Mouse (Mus musculus): ENCODE measurements around the gene Ptpn5. TPM values are rescaled to one million over a fixed set of nuclear protein-coding genes. Genes with fewer than 3 reads are reported as not detected.

Gene Ptpn5
- polyA plus RNA-seq, 1 experiment from 2014 or later, result 1.3 TPM

GRCm38 (mm10) chr7:47080868-47081267 lies 52.6 kb downstream of the Ptpn5 start:
- Histone ChIP-seq H3K9ac (ENCODE audit: low read length) (peak overlapping the region; percentile 57; the same call in 1 of the 2 replicates), H3K4me3 (replicated peaks; ENCODE audit: low read length) (no peak overlapping the region), H3K36me3 (ENCODE audit: control insufficient read depth, insufficient read depth, low read length) (no peaks in the 10 kb centered on the region), H3K4me1 (ENCODE audit: control insufficient read depth, insufficient read depth, low read length) (no peaks in the 10 kb centered on the region; the same call in 1 of the 2 replicates), H3K27ac (ENCODE audit: low read length) (no peak overlapping the region), H3K9me3 (replicated peaks; ENCODE audit: control insufficient read depth, low read length) (no peaks in the 10 kb centered on the region), H3K4me2 (ENCODE audit: low read depth, low read length) (peak overlapping the region; percentile 25; the same call in 1 of the 2 replicates), H3K27me3 (ENCODE audit: control insufficient read depth, insufficient read depth, low read length) (no peaks in the 10 kb centered on the region)
- 64% methylated on average over 3 of the region's 3 CpGs for WGBS
- no peak for ATAC-seq (ENCODE audit: insufficient read depth, low FRiP score)

GRCm38 (mm10) chr7:47077451-47077850 lies 56.0 kb downstream of the Ptpn5 start:
- ATAC-seq (ENCODE audit: insufficient read depth, low FRiP score), result no peak
- H3K27ac ChIP-seq (ENCODE audit: low read length), result no peak overlapping the region
- no peaks in the 10 kb centered on the region for H3K9me3 ChIP-seq (replicated peaks; ENCODE audit: control insufficient read depth, low read length)
- no peaks in the 10 kb centered on the region for H3K27me3 ChIP-seq (ENCODE audit: control insufficient read depth, insufficient read depth, low read length)
- no peak overlapping the region for H3K4me2 ChIP-seq (ENCODE audit: low read depth, low read length)
- H3K4me3 ChIP-seq (replicated peaks; ENCODE audit: low read length), result no peak overlapping the region
- 67% methylated on average over 8 of the region's 8 CpGs for WGBS
- no peak overlapping the region for H3K9ac ChIP-seq (ENCODE audit: low read length)
- H3K4me1 ChIP-seq (ENCODE audit: control insufficient read depth, insufficient read depth, low read length), result peaks cover 13% of the 10 kb centered on the region; the same call in 1 of the 2 replicates
- H3K36me3 ChIP-seq (ENCODE audit: control insufficient read depth, insufficient read depth, low read length), result no peaks in the 10 kb centered on the region

DNA sequence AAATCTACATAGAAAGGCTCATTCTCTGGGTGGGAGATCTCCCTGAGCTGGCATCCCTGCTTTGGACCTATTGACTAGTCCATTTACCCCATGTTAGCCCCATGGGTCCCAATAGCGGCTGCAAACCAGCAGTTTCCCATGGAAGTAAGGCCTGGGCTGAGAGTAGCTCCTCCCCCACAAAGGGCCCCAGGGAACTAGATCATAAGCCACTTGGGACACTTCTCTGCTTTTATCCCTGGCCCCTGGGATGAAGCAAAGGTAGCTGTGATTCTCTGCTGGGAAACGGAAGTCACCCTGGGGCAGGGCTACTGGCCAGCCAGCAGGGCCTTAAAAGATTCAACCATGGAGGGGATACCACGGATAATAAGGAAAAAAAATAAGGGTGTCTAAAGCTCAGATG lies 56.8 kb downstream of the Ptpn5 start:
- Histone ChIP-seq H3K27me3 (ENCODE audit: control insufficient read depth, insufficient read depth, low read length) (no peaks in the 10 kb centered on the region), H3K36me3 (ENCODE audit: control insufficient read depth, insufficient read depth, low read length) (no peaks in the 10 kb centered on the region), H3K9ac (ENCODE audit: low read length) (no peak overlapping the region), H3K4me1 (ENCODE audit: control insufficient read depth, insufficient read depth, low read length) (peaks cover 13% of the 10 kb centered on the region; the same call in 1 of the 2 replicates), H3K4me2 (ENCODE audit: low read depth, low read length) (no peak overlapping the region), H3K9me3 (replicated peaks; ENCODE audit: control insufficient read depth, low read length) (no peaks in the 10 kb centered on the region), H3K27ac (ENCODE audit: low read length) (no peak overlapping the region), H3K4me3 (replicated peaks; ENCODE audit: low read length) (no peak overlapping the region)
- no peak for ATAC-seq (ENCODE audit: insufficient read depth, low FRiP score)
- 69% methylated on average over 3 of the region's 3 CpGs for WGBS

DNA sequence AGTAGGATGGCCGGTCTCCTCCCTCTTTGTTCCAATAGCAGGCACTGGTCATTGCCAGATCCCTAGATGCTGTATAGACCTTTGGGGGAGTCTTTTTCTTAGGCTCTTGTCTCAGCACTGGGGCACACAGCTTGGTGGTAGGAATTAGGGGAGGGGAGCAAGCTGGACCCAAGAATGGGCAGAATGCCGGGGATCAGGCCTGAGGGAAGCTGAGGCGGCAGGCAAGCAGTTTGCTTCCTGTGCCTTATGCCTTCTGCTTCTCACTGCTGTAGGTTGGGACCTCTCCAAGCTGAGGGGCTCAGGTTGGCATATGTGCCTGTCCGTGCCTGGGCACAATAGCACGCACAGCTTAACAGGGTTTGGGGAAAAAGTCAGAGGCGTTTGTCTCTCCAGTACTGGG lies 57.3 kb downstream of the Ptpn5 start:
- Histone ChIP-seq H3K9ac (ENCODE audit: low read length) (no peak overlapping the region), H3K4me1 (ENCODE audit: control insufficient read depth, insufficient read depth, low read length) (peaks cover 13% of the 10 kb centered on the region; the same call in 1 of the 2 replicates), H3K4me3 (replicated peaks; ENCODE audit: low read length) (no peak overlapping the region), H3K27me3 (ENCODE audit: control insufficient read depth, insufficient read depth, low read length) (no peaks in the 10 kb centered on the region), H3K27ac (ENCODE audit: low read length) (no peak overlapping the region), H3K4me2 (ENCODE audit: low read depth, low read length) (no peak overlapping the region), H3K36me3 (ENCODE audit: control insufficient read depth, insufficient read depth, low read length) (no peaks in the 10 kb centered on the region), H3K9me3 (replicated peaks; ENCODE audit: control insufficient read depth, low read length) (no peaks in the 10 kb centered on the region)
- no peak for ATAC-seq (ENCODE audit: insufficient read depth, low FRiP score)
- 91% methylated on average over 6 of the region's 6 CpGs for WGBS

- no peak overlapping the region for H3K9ac ChIP-seq (ENCODE audit: low read length)
- 0 out of 2 replicates have a peak overlapping the region, but pooled peaks have one; percentile 36 for H3K27ac ChIP-seq (ENCODE audit: low read length)
- WGBS, result 34% methylated on average over 18 of the region's 18 CpGs
- H3K9me3 ChIP-seq (replicated peaks; ENCODE audit: control insufficient read depth, low read length), result no peaks in the 10 kb centered on the region
- no peaks in the 10 kb centered on the region for H3K27me3 ChIP-seq (ENCODE audit: control insufficient read depth, insufficient read depth, low read length)
- peak; percentile 20; the same call in 1 of the 2 replicates for ATAC-seq (ENCODE audit: insufficient read depth, low FRiP score)
- H3K4me2 ChIP-seq (ENCODE audit: low read depth, low read length), result no peak overlapping the region
- H3K4me3 ChIP-seq (replicated peaks; ENCODE audit: low read length), result no peak overlapping the region
- peaks cover 13% of the 10 kb centered on the region; the same call in 1 of the 2 replicates for H3K4me1 ChIP-seq (ENCODE audit: control insufficient read depth, insufficient read depth, low read length)
- no peaks in the 10 kb centered on the region for H3K36me3 ChIP-seq (ENCODE audit: control insufficient read depth, insufficient read depth, low read length)
Observed at GRCm38 (mm10) chr7:47073536-47074521, 59.7 kb downstream of the Ptpn5 start.

DNA sequence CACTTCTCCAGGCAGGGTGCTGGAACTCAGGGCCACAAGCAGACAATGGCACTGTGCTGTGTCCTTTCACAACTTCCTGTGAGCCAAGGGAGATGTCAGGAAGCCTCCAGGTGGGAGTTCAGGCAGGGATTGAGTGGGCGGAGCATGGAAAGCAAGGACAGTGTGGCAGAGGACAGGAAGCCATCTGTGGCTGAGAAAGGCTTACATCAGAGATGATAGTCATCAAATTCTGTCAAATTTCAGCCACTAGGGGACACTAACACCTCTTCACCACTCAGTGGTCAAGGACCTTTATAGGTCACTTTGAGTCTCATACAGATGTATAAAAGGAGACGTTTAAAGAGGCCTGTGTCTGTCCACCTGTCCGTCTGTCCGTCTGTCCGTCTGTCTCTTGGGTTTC lies 60.9 kb downstream of the Ptpn5 start:
- no peak overlapping the region for H3K9ac ChIP-seq (ENCODE audit: low read length)
- H3K4me1 ChIP-seq (ENCODE audit: control insufficient read depth, insufficient read depth, low read length), result peaks cover 13% of the 10 kb centered on the region; the same call in 1 of the 2 replicates
- H3K36me3 ChIP-seq (ENCODE audit: control insufficient read depth, insufficient read depth, low read length), result no peaks in the 10 kb centered on the region
- H3K9me3 ChIP-seq (replicated peaks; ENCODE audit: control insufficient read depth, low read length), result no peaks in the 10 kb centered on the region
- WGBS, result 80% methylated on average over 5 of the region's 5 CpGs
- no peak overlapping the region for H3K4me3 ChIP-seq (replicated peaks; ENCODE audit: low read length)
- ATAC-seq (ENCODE audit: insufficient read depth, low FRiP score), result no peak
- H3K27ac ChIP-seq (ENCODE audit: low read length), result no peak overlapping the region
- H3K27me3 ChIP-seq (ENCODE audit: control insufficient read depth, insufficient read depth, low read length), result no peaks in the 10 kb centered on the region
- H3K4me2 ChIP-seq (ENCODE audit: low read depth, low read length), result no peak overlapping the region

DNA sequence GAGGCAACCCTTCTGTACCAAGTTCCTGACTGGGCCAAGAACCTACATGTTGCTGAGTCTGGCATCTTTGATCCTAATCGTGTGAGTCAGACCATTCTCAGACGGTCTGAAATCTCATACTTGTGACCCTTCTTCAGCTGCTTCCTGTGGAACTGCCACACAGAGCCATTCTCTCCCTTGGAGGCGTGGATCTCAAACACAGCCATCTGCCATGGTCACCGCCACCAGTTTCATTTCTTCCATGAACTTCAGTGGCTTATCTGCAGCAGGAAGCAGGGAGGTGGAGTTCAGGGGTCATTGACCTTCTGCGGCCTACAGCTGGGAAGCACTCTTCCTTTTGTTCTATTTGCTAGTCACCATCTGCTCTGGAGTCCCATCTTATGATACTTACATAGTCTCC lies 65.6 kb downstream of the Ptpn5 start:
- no peaks in the 10 kb centered on the region for H3K9me3 ChIP-seq (replicated peaks; ENCODE audit: control insufficient read depth, low read length)
- H3K36me3 ChIP-seq (ENCODE audit: control insufficient read depth, insufficient read depth, low read length), result no peaks in the 10 kb centered on the region
- H3K27me3 ChIP-seq (ENCODE audit: control insufficient read depth, insufficient read depth, low read length), result no peaks in the 10 kb centered on the region
- no peak overlapping the region for H3K9ac ChIP-seq (ENCODE audit: low read length)
- H3K27ac ChIP-seq (ENCODE audit: low read length), result no peak overlapping the region
- H3K4me3 ChIP-seq (replicated peaks; ENCODE audit: low read length), result no peak overlapping the region
- WGBS, result 63% methylated on average over 5 of the region's 5 CpGs
- ATAC-seq (ENCODE audit: insufficient read depth, low FRiP score), result no peak
- H3K4me2 ChIP-seq (ENCODE audit: low read depth, low read length), result no peak overlapping the region
- H3K4me1 ChIP-seq (ENCODE audit: control insufficient read depth, insufficient read depth, low read length), result no peaks in the 10 kb centered on the region

- no peak overlapping the region for H3K27ac ChIP-seq (ENCODE audit: low read length)
- no peaks in the 10 kb centered on the region for H3K36me3 ChIP-seq (ENCODE audit: control insufficient read depth, insufficient read depth, low read length)
- WGBS, result 69% methylated on average over 3 of the region's 3 CpGs
- H3K9ac ChIP-seq (ENCODE audit: low read length), result no peak overlapping the region
- H3K4me3 ChIP-seq (replicated peaks; ENCODE audit: low read length), result no peak overlapping the region
- H3K4me1 ChIP-seq (ENCODE audit: control insufficient read depth, insufficient read depth, low read length), result no peaks in the 10 kb centered on the region
- H3K4me2 ChIP-seq (ENCODE audit: low read depth, low read length), result no peak overlapping the region
- ATAC-seq (ENCODE audit: insufficient read depth, low FRiP score), result no peak
- H3K9me3 ChIP-seq (replicated peaks; ENCODE audit: control insufficient read depth, low read length), result no peaks in the 10 kb centered on the region
- no peaks in the 10 kb centered on the region for H3K27me3 ChIP-seq (ENCODE audit: control insufficient read depth, insufficient read depth, low read length)
Observed at GRCm38 (mm10) chr7:47066942-47067341, 66.5 kb downstream of the Ptpn5 start.

DNA sequence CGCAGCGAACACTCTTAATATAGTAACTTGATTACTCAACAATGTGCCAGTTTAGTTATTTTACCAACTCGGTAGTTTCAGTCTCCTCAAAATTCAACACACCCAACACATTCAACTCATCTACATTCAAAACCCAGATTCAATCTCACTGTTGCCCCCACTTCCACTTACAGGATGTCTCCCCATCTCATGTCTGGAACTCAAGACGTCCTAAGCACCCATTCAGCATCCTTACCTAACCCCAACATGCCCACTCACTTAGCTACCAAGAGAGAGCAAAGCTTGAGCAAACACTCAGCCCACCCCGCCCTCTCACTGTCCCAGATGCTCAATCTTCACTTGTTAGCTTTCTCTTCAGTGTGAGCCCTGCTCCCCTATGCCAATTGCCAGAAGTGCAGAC lies 71.9 kb downstream of the Ptpn5 start:
- Histone ChIP-seq H3K9ac (ENCODE audit: low read length) (no peak overlapping the region), H3K4me3 (replicated peaks; ENCODE audit: low read length) (no peak overlapping the region), H3K4me2 (ENCODE audit: low read depth, low read length) (no peak overlapping the region), H3K36me3 (ENCODE audit: control insufficient read depth, insufficient read depth, low read length) (no peaks in the 10 kb centered on the region), H3K9me3 (replicated peaks; ENCODE audit: control insufficient read depth, low read length) (no peaks in the 10 kb centered on the region), H3K4me1 (ENCODE audit: control insufficient read depth, insufficient read depth, low read length) (no peaks in the 10 kb centered on the region), H3K27me3 (ENCODE audit: control insufficient read depth, insufficient read depth, low read length) (no peaks in the 10 kb centered on the region), H3K27ac (ENCODE audit: low read length) (no peak overlapping the region)
- no peak for ATAC-seq (ENCODE audit: insufficient read depth, low FRiP score)
- WGBS, result 85% methylated on average over 5 of the region's 5 CpGs

All from stomach, embryonic 16.5 days (tissue).